Mouse (Mus musculus) ovary, postnatal 10 days (tissue): ENCODE results near the gene Ibsp.

Source experiments
- DNase-seq: peaks from one replicate; pipeline ENCODE4 v3.0.0; 2022; ENCODE audit warnings: low spot score

Ibsp gene

GRCm38 (mm10) chr5:104342881-104343280 lies 43.9 kb downstream of the Ibsp start:
- DNase-seq, result no peak

GRCm38 (mm10) chr5:104344526-104345240 lies 45.7 kb downstream of the Ibsp start:
- no peak for DNase-seq

DNA sequence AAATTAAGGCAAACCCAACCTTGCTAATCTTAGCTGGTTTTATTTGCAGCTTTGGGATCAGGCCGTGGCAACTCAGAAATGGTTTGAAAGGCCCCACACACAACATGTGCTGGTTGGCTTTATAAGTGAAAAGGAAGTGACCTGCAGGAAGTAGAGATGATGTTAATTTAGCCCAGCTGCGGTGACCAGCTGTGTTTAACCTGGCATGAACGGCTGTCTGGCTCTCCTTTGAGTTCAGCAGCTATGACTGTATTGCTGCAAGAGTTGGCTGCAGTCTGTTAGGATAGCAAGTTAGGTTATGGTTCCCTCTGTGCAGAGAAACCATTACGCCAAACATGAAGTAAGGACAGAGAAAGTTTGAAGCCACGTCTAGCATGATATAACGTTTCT lies 46.3 kb downstream of the Ibsp start:
- DNase-seq, result no peak

DNA sequence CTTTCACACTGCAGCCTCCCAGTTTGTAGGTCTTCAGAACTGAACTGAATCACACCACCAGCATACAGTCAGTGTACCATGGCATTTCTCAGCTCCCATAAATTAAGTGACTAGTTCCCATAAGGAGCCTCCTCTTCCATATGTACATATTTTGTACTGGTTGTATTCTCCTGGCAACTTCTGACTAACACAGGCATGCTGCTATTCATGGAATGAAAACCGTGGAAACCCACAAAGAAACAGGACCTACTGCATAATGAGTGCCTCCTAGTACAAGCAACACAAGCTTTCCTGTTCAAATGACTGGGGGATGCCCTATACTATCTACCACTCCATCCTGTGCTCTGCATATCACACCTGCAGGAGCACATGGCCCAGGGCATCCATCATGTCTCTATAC lies 52.1 kb downstream of the Ibsp start:
- no peak for DNase-seq

GRCm38 (mm10) chr5:104351874-104352273 lies 52.9 kb downstream of the Ibsp start:
- no peak for DNase-seq

DNA sequence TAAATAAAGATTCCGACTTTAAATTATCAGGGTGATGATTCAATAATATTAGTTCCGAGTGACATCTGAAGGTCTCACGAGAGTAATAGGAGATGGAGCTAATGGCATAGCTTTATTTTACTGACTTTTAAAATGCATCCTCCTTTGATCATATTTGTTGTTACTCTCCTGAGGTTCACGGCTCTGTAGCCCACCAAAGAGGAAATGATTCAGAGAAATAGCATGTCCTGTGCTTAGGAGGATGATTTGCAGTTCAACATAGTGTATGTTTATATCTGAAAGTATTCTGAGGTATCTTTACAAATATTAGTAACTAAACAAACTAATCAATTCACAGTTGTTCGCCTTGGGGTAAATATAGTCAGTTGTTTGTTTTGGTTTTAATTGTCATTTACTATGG lies 58.6 kb downstream of the Ibsp start:
- no peak for DNase-seq

DNA sequence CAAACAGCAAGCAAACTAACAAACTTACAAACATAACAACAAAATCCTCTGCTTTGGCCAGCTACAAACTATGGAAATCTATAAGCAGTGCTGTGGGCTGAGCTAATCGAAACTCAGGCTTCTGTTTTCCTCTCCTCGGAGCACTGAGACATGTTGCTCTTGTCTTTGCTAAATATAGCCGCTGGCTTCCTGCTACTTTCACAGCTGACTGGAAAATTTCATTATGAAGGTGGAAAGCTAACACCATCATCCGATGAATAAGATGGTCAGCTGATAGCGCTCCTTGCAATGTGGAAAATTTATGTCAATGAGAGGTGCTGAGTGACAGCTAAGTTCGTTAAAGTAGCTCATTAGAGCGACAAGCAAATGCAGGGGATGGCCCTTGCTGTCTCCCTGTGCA lies 59.6 kb downstream of the Ibsp start:
- DNase-seq, result no peak

GRCm38 (mm10) chr5:104359257-104359656 lies 60.3 kb downstream of the Ibsp start:
- DNase-seq, result no peak
